Mouse (Mus musculus) urinary bladder, adult 2 months (tissue): ENCODE measurements around the gene Tpk1. TPM values are rescaled to one million over a fixed set of nuclear protein-coding genes. Genes with fewer than 3 reads are reported as not detected.

Experiments used
- DNase-seq: peaks from one replicate; pipeline ENCODE4 v3.0.0; 2022; ENCODE audit warnings: low spot score
- polyA plus RNA-seq: library from polyadenylated mRNA; depleted of rRNA; stranded (reverse); fragments of >200 nt; gene quantifications from 2 replicates; pipeline ENCODE4 v1.2.3, GENCODE M21; 2012; rRNA removed

Gene Tpk1
- 8.3 and 9.2 TPM in 2 replicates for polyA plus RNA-seq

GRCm38 (mm10) chr6:43665677-43666546 is at the start of gene Tpk1:
TSS of gene Tpk1 (minus strand) at chr6:43666278.
- peak; percentile 83 for DNase-seq

GRCm38 (mm10) chr6:43702810-43703614 is 36.9 kb upstream of the Tpk1 start:
- DNase-seq, result no peak

- DNase-seq, result no peak
Observed at GRCm38 (mm10) chr6:43691863-43692262, 25.8 kb upstream of the Tpk1 start.

DNA sequence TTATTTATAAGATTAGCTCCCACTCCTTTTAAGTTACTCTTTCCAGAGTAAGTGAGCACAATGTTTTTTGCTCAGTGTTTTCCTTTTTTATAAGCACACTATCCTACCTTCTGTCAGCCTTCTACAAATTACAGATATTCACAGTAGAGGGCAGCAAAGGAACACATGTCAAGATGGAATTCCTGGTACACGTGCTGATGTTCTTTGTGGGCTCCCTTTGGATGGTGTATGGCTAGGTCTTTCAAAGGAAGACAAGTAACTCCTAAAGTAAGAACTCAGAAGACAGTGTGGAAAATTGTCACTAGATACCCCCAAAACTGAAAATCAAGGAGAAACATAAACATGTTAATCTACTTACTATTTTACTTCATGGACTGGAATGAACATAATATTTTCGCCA is 19.9 kb upstream of the Tpk1 start:
- DNase-seq, result no peak

GRCm38 (mm10) chr6:43682535-43682934 is 16.5 kb upstream of the Tpk1 start:
- no peak for DNase-seq

DNA sequence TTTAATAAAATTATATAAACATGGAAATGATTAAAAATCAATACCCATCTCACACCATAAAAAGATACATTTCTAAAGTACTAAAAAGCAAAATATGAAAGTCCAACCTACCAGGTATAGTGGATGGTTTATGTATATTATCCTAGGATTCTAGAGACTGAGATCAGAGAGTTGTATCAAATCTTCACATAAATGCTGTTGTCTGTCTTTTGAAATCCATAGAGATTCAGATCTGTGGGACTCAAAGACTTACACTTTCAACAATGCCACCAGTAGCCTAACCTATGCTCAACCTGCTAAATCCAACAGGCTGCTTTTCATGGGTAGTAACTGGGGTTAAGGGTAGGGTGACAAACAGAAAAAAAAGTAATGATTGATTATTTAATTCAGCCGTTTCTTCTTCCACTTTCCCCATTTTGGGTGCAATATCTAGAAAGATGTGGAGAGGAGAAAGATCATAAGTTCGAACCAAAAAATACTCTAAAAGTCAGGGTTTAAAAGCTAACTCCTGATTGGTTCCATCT is 12.7 kb upstream of the Tpk1 start:
- no peak for DNase-seq

DNA sequence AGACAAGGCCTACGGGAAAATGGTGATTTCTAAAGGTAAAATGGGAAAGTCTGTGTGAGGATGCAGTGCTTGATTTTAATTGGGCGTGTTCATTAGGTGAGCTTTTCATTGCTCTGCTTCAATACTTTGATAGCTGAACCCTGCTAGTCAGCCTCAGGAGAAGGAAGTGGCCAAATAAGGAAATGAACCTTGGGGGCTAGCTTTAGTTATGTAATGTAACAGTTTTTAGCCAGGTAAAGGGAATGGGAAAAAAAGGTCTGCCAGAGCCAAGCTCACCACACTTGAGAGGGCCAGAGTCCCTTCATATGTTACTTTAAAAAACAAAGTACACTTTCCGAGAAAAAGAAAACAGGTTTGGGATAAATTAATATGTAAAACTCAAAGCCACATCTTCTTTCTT is 11.5 kb upstream of the Tpk1 start:
- DNase-seq, result no peak

DNA sequence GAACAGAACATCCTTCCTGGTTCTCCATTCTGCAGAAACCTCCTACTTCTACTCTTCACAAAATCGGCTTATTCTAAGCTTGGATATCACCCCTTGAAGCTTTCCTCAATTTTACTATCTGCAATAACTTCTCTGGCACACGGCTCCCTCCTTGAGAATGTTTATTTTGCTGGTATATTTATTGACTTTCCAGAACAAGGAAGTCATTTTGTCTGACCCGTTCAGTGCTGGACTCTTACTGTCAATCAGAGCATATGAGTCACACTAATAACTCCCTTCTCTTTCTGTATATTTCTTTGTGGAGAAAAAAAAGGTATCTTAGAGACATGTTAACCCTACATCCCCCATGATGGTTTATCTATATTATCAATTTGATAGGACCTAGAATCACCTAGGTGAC is 10.1 kb upstream of the Tpk1 start:
- DNase-seq, result no peak

- DNase-seq, result no peak
Observed at GRCm38 (mm10) chr6:43674986-43675760, 9.1 kb upstream of the Tpk1 start.

DNA sequence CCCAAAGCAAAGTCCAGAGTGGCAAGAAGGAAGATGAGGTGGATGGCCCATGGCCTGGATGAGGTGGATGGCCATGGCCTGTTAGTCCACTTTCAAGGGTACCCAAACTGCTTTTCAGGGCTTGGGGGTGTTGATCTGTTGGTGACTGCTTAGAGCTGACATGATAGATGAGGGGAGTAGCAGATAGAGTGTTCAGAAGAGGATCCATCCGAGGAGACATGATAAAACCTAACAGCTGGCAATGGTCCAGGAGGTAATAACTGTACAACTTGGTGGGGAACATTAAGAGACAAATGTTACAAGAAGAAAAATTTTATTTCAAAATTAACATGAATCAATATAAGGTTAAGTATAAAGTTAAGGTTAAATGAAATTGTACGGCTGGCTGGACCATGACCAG is 4.9 kb upstream of the Tpk1 start:
- no peak for DNase-seq

DNA sequence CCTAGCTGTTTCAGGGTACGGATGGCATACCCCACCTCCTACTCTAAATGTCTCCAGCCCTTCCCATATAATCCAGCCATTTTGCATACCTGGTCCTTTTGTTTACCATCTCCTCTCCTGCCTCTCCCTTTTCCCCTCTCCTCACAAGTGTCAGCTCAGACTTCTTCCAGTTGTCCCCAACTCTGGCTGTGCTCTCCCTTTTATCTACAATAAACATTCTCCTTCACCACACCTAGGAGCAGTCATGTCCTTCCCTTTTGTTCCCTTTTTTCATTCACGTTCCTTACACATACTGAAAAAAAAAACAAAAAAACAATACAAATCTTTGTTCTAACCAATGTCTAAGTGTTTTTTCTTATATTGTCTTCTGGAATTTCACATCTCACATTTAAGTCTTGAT is 1.6 kb upstream of the Tpk1 start:
- no peak for DNase-seq

DNA sequence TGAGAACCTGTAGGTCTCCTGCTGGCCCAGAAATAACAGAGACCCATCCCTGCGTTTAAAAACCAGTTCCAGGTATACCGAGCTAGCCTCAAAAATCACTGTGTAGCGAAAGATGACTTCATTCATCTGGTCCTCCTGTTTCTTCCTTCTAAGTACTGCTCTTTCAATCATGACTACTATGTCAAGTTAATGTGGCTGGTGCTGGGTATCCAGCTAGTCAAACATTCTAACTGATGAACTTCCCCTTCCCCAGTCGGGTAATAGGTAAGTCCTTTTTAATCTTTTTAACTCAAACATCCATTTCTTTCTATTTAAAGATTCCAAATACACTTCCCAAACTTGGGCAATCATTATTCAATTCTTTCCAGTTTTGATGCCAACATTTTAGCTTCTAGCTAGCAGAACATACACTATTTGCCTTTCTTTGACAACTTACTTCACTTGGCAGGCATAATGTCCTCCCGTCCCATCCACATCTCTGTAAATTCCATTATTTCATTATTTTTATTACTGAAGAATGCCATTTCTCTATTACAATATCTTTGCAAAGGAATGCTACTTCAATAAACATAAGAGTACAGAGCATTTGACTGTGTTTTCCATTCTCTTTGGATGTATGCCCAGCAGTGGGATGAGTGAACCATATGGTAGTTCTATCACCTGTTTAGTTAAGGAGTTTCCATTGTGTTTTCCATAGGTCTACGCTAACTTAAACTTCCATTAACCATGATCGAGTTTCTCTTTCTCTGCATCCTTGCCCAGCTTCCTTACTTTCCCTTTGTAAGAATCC is 728 bp upstream of the Tpk1 start:
- no peak for DNase-seq

GRCm38 (mm10) chr6:43661822-43662221 is 4.3 kb downstream of the Tpk1 start:
- no peak for DNase-seq

- no peak for DNase-seq
Observed at GRCm38 (mm10) chr6:43658290-43658689, 7.8 kb downstream of the Tpk1 start.

GRCm38 (mm10) chr6:43657845-43658244 is 8.2 kb downstream of the Tpk1 start:
- no peak for DNase-seq

DNA sequence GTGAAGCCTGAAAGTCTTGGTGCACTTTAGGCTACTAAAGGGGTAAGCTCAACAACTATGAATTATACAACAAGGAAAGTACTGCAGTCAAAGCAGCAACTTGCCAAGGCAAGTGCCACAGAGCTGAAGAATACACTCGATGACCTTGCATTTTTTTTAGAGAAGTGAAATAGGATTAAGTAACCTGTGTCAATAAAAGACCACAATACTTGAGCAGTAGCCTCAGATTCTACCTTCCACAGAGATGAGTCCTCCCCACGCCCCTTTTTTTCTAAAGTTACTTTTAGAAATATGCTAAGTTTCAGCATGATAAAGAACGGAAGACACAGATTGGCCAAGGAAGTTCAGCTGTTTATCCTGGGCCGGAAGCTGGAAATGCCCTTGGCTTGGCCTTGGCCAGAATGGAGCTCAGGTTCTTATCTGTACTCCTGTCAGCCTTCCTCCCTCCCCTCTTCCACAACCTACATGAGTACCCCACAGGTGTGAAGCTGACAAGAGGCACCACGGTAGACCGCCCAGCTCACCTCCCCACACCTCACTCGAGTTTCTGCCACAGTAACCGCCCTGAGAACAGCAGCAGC is 11.1 kb downstream of the Tpk1 start:
- DNase-seq, result no peak

DNA sequence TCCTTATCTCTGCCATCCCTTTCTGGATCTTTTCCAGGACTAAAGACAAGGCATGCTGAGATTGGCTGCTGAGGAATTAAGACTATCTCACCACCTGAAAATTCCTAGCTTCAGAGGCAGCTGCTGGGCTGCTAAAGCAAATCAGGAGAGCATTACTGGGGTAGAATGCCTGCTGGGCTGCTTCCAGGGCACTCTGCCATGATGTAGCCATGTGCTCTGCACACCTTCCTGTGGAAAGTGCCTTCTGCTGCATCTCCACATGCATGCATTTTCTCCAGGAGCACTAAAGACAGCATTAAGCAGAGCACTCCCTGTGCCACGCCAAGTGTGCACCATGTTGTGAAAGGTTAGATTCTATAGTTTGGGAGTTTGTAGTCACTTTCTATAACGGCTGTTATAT is 16.6 kb downstream of the Tpk1 start:
- DNase-seq, result no peak

- no peak for DNase-seq
Observed at GRCm38 (mm10) chr6:43645674-43646073, 20.4 kb downstream of the Tpk1 start.

- no peak for DNase-seq
Observed at GRCm38 (mm10) chr6:43645105-43645504, 21.0 kb downstream of the Tpk1 start.

DNA sequence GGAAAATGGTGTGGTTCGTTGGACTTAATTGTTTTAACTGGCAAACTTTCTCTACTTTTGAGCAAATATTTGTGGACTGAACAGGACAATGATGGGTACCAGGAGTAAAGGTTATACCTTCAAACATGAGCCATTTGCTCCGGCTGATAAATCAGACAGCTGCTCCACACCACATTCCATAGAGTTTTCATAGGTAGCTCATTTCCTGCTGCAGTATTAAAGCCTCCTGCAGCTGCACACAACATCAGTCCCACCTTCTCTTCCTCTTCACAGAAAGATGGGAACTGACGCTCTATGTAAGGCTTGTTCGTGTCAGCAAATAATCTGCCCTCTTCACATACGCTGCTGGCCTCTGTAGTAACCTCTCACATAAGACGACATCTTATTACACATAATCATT is 22.4 kb downstream of the Tpk1 start:
- no peak for DNase-seq

DNA sequence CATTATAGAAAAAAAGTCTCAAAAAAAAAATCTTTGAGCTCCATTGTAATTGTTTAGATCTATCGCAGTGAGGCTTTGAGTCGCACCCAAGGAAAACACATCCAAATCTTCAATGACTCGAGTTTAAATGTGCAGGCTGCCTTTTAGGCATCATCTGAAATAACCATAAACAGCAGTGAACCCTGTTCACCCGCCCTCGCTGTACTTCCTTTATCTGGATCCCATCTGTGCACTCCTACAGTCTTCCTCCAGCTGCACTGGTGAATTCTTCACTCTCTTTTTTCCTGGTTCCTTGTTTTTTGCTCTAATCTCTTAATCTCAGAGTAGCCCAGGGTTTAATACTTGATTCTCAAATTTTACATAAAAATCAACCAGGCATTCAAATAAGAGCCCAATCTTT is 23.7 kb downstream of the Tpk1 start:
- DNase-seq, result no peak
